Mouse (Mus musculus) large intestine, adult 2 months (tissue): ENCODE measurements around the gene Cfap157. TPM values are rescaled to one million over a fixed set of nuclear protein-coding genes. Genes with fewer than 3 reads are reported as not detected.
A peak's percentile ranks its signal among the peaks of the same experiment; 100 is the strongest.

Source experiments
- DNase-seq: peaks from one replicate; pipeline ENCODE4 v3.0.0-alpha.2; 2012; ENCODE audit warnings: low read depth, low spot score
- WGBS: fragments of 180-500 bp; shearing (Covaris S2); methylation state at CpG from one replicate; pipeline ENCODE4 v1.1.7; 2018; 5-methylcytosine and 5-hydroxymethylcytosine counted together
- polyA plus RNA-seq: library from polyadenylated mRNA; depleted of rRNA; stranded (reverse); fragments of >200 nt; gene quantifications from 2 replicates; pipeline ENCODE4 v1.2.3, GENCODE M21; 2012; rRNA removed

The Cfap157 gene
- not detected in 2 replicates for polyA plus RNA-seq

GRCm38 (mm10) chr2:32784048-32784681, at the start of gene Cfap157:
TSS of gene Cfap157 (minus strand) at chr2:32784428.
- no peak for DNase-seq
- WGBS = 62% methylated on average over 4 of the region's 4 CpGs

GRCm38 (mm10) chr2:32828979-32829676, 44.9 kb upstream of the Cfap157 start:
- no peak for DNase-seq
- WGBS = 81% methylated on average over 11 of the region's 11 CpGs

- WGBS = 91% methylated on average over 6 of the region's 6 CpGs
- DNase-seq = no peak
These were observed 41.6 kb upstream of the Cfap157 start for GRCm38 (mm10) chr2:32825796-32826195.

GRCm38 (mm10) chr2:32824778-32825177, 40.5 kb upstream of the Cfap157 start:
- 75% methylated on average over 1 of the region's 1 CpGs for WGBS
- no peak for DNase-seq

GRCm38 (mm10) chr2:32824181-32824580, 40.0 kb upstream of the Cfap157 start:
- 67% methylated on average over 8 of the region's 8 CpGs for WGBS
- no peak for DNase-seq

GRCm38 (mm10) chr2:32823579-32824154, 39.4 kb upstream of the Cfap157 start:
- 90% methylated on average over 8 of the region's 8 CpGs for WGBS
- no peak for DNase-seq

- 73% methylated on average over 11 of the region's 11 CpGs for WGBS
- no peak for DNase-seq
These were observed 38.9 kb upstream of the Cfap157 start for GRCm38 (mm10) chr2:32823153-32823552.

GRCm38 (mm10) chr2:32822643-32823042, 38.4 kb upstream of the Cfap157 start:
- WGBS = 91% methylated on average over 6 of the region's 6 CpGs

GRCm38 (mm10) chr2:32821041-32821802, 37.0 kb upstream of the Cfap157 start:
- no peak for DNase-seq
- 64% methylated on average over 11 of the region's 11 CpGs for WGBS

More at GRCm38 (mm10) chr2:32822643-32823042, 38.4 kb upstream of the Cfap157 start:
- DNase-seq = no peak

- 99% methylated on average over 5 of the region's 5 CpGs for WGBS
These were observed 34.0 kb upstream of the Cfap157 start for GRCm38 (mm10) chr2:32818208-32818607.

GRCm38 (mm10) chr2:32817589-32817988, 33.4 kb upstream of the Cfap157 start:
- 61% methylated on average over 7 of the region's 7 CpGs for WGBS
- no peak for DNase-seq

More at GRCm38 (mm10) chr2:32818208-32818607, 34.0 kb upstream of the Cfap157 start:
- no peak for DNase-seq

- DNase-seq = no peak
- 18% methylated on average over 17 of the region's 17 CpGs for WGBS
These were observed 32.8 kb upstream of the Cfap157 start for GRCm38 (mm10) chr2:32816946-32817581.

GRCm38 (mm10) chr2:32816497-32816896, 32.3 kb upstream of the Cfap157 start:
- no peak for DNase-seq
- WGBS = 87% methylated on average over 2 of the region's 2 CpGs

GRCm38 (mm10) chr2:32811959-32812358, 27.7 kb upstream of the Cfap157 start:
- no peak for DNase-seq
- WGBS = 69% methylated on average over 8 of the region's 8 CpGs

GRCm38 (mm10) chr2:32808816-32809566, 24.8 kb upstream of the Cfap157 start:
- 55% methylated on average over 14 of the region's 14 CpGs for WGBS

GRCm38 (mm10) chr2:32798251-32798962, 14.2 kb upstream of the Cfap157 start:
- WGBS = 64% methylated on average over 10 of the region's 10 CpGs

More at GRCm38 (mm10) chr2:32808816-32809566, 24.8 kb upstream of the Cfap157 start:
- peak; percentile 75 for DNase-seq

GRCm38 (mm10) chr2:32795748-32796418, 11.7 kb upstream of the Cfap157 start:
- DNase-seq = no peak
- WGBS = 92% methylated on average over 13 of the region's 13 CpGs

More at GRCm38 (mm10) chr2:32798251-32798962, 14.2 kb upstream of the Cfap157 start:
- no peak for DNase-seq

- WGBS = 70% methylated on average over 6 of the region's 6 CpGs
- DNase-seq = no peak
These were observed 7.1 kb upstream of the Cfap157 start for GRCm38 (mm10) chr2:32791297-32791696.
